Mouse (Mus musculus): ENCODE results near the gene Fhl4.
A peak's percentile ranks its signal among the peaks of the same experiment; 100 is the strongest.

The Fhl4 gene

GRCm38 (mm10) chr10:85102247-85103084, at the start of gene Fhl4, which contains the start of gene Tmem263:
Fhl4 (minus strand) TSS chr10:85102495.
Tmem263 (plus strand) TSS chr10:85102627.
- DNase-seq (ENCODE audit: low spot score in 2 of 2): peak; percentile 44 to 62

GRCm38 (mm10) chr10:85149226-85149625, 46.9 kb upstream of the Fhl4 start:
- DNase-seq (ENCODE audit: low spot score in 2 of 2): no peak

DNA sequence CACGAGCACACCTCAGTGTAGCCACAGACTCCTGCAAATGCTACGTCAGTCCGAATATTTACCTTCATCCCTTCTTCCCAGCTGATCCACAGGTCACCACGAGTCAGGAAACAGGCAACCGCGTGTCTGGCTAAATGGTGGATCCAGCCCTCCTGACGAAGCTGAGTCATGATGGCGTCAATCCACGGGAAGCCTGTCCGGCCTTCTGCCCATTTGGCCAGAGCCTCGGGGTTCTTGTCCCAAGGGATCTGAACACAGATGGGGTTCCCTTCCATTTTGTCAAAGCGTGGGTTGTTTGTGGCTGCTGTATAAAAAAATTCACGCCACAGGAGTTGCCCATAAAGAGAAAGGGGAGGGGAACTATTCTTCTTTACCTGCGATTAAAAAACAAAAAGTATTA, 44.0 kb upstream of the Fhl4 start:
- DNase-seq (ENCODE audit: low spot score in 2 of 2): no peak

- DNase-seq (ENCODE audit: low spot score in 2 of 2): no peak
Measured at GRCm38 (mm10) chr10:85141465-85141864, 39.2 kb upstream of the Fhl4 start.

DNA sequence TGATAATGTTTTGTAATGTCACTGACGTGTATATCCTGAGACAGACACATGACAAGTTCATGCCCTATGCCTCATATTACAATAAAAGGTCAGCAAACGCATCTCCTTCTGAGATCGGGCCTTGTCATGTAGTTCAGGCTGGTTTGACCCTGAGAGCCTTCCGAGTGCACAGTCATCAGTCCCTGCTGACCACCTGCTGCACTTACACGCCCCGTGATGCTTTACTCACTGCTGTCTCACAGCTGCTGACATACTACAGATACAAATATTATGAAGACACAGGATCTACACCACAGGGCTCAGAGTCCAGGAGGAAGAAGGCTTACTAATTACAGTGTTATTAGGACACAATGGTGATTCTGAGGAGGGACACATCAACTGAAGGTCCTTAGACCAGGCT, 34.3 kb upstream of the Fhl4 start:
- DNase-seq (ENCODE audit: low spot score in 2 of 2): no peak

DNA sequence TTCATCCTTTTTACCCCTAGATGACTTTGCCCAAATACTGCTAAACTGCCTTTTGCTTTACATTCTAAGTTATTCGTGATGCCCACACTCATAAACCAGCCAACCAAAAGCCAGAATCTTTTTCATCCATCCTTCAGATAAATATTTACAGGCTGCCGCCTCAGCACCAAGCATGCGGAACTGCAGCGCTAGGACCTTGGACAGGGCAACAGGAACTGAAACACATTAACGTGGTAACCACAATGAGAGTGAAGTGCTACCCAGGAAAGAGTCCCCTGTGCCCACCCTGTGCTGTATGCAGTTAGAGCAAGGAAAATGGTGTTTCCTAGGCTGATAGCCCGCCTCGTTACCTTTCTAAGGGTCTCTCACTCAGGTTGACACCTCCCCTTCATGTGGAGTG, 26.2 kb upstream of the Fhl4 start:
- no peak for DNase-seq (ENCODE audit: low spot score in 2 of 2)

GRCm38 (mm10) chr10:85127395-85128287, 25.3 kb upstream of the Fhl4 start, which contains the start of gene Mterf2:
Mterf2 (minus strand) TSS chr10:85128027.
- peak; percentile 85 to 88 for DNase-seq (ENCODE audit: low spot score in 2 of 2)

DNA sequence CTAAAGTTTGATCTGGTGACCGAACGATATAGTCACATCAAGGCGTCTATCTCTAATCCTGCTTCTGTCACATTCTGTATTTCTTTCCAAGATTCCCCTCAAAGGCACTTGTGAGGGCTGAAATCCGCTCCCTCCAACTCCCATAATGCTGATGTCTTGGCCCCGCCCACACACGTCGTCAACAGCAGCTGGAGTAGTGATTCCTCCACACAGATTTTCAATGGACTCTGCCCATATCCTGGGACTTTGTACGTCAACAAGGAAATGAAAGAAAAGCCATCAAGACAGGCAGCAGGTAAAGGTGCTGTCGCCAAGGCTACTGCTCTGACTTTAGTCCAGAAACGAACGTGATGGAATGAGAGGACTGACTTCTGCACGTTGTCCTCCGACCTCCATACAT, 22.9 kb upstream of the Fhl4 start:
- no peak for DNase-seq (ENCODE audit: low spot score in 2 of 2)

GRCm38 (mm10) chr10:85114409-85114808, 12.1 kb upstream of the Fhl4 start:
- no peak for DNase-seq (ENCODE audit: low spot score in 2 of 2)

DNA sequence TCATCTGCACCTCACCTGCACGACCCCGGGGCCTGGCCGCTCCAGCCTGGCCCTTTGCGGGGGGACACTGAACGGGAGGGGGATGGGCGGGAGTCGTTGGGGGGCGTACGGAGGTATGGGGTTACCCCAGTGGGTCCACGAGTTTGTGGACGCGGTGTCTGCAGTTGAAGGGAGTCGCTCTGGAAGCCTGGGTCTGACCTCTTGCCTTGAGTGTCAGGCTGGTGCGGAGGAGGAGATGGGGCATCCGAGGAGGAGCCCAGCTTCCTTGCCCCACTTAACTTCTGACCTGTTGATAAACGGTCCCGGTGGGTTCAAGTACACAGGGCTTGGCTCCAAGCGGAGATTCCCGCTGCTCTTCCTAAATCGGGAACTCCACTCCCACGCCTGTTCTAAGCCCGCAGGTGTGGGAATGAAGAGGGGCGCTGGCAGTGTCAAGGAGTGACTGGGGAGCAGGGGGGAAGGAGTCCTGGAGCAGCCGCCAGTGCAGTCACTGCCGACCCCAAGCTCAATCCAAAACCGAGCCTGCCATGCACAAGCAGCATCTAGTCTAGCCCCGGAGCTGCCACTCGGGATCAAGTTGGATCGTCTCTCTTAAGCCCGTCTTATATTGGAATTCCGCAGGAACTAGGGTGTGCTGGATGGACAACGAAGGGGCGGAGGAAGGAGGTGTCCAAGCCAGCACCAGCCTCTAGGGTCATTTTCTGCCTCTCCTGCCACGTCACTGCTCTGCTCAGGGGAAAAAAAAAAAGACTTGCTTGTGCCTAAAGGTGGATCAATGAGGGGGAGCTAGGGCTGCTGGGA, 990 bp upstream of the Fhl4 start:
- DNase-seq (ENCODE audit: low spot score in 2 of 2): peak in 1 of 2 experiments; percentile 11

GRCm38 (mm10) chr10:85101841-85102240, 454 bp downstream of the Fhl4 start:
- no peak for DNase-seq (ENCODE audit: low spot score in 2 of 2)

GRCm38 (mm10) chr10:85071605-85072152, 30.6 kb downstream of the Fhl4 start:
- no peak for DNase-seq (ENCODE audit: low spot score in 2 of 2)

DNA sequence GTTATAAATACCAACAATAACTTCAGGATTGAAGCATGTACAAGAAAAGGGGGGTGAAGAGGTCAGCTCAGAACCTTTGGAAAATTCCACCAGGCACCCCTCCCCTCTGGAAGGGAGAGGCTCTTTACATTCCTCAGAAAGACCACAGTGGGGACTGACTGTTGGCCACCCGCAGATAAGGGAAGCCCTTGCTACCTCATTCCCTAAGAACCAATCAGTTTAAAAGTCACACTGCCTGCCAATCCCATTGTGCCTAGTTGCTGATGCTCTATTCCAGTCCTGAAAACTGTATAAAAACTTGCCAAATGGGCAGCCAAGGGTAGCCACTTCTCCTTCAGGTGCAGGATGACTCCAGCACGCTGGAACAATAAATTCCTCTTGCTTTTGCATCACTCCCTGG, 47.4 kb downstream of the Fhl4 start:
- no peak for DNase-seq (ENCODE audit: low spot score in 2 of 2)

GRCm38 (mm10) chr10:85052451-85052850, 49.8 kb downstream of the Fhl4 start:
- no peak for DNase-seq (ENCODE audit: low spot score in 2 of 2)

DNA sequence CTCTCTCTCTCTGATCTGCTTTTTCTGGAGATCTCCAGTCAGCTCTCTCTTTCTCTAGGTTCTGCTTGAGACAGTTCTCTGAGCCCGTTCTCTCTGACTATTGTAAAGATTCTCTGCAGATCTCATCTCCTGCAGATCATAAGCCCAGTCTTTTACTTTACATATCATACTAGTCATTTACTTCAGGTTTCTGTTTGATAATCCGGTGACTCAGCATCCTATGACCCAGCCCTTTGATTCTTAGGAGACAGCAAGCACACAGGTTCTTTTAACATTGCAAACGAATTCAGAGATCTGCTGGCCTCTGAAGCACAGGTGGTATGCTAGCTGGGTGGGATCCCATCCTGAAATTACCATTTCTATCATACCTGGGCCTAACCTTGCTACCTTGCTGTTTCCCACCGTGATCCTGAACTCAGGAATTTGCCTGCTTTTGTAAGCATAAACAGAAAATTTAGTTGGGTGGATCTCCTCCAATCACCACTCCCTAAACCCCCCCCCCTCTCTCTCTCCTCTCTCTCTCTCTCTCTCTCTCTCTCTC, 51.6 kb downstream of the Fhl4 start:
- DNase-seq (ENCODE audit: low spot score in 2 of 2): no peak

DNA sequence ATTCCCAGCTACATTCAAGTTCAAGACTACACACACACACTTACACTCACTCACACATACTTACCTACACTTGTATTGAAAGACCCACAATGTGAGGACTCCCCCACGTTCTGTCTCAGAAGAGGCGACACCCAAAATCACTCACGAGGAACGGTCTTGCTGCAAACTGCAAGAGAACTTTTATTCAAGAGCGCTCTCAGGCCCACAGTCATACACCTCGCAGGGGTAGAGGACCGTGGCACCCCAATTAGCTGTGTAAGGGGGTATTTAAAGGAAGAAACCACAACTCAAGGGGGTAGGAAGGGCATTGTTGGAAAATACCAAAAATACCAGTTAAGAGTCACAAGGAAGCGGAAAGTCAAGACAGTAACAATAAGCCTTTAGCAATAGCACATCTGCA, 54.3 kb downstream of the Fhl4 start:
- DNase-seq (ENCODE audit: low spot score in 2 of 2): no peak

DNA sequence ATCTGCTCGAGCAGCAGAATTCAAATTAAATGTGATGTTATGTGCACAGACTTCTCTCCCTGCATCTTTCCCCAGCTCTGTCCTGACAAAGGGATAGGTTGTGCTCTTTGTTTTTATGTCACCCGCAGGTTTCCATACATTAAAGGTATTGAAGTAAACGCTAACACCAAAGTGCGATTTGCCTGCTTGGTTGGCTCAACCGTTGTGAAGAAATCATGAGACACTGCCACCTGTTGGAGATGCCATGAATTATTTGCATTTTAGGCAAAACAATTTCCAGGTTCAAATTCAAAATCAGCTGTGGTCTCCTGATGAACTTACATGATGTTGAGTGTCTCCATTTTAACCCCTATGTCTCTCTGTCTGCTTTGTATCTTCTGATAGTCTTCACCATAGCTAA, 55.7 kb downstream of the Fhl4 start:
- peak in 1 of 2 experiments; percentile 13 for DNase-seq (ENCODE audit: low spot score in 2 of 2)
